Mouse (Mus musculus) adrenal gland, postnatal 10 days (tissue): ENCODE data around the gene Med25. TPM values are rescaled to one million over a fixed set of nuclear protein-coding genes. Genes with fewer than 3 reads are reported as not detected.

Experiments
- DNase-seq: peaks from one replicate; pipeline ENCODE4 v3.0.0; 2021; ENCODE audit warnings: mixed read lengths
- long read RNA-seq, 2 experiments: library from polyadenylated mRNA; stranded (forward); transcript quantifications; one replicate each; pipeline ENCODE4 v2.0.0; 2021
- total RNA-seq, 2 experiments: library from RNA; stranded (reverse); gene quantifications; 2 replicates each; pipeline ENCODE4 v1.2.3; 2021

The Med25 gene
- total RNA-seq: 10 to 100 TPM; 73.7 to 83.7 TPM
- long read RNA-seq, experiment 1, transcript Med25-201 (18 exons, 2,619 nt): major isoform, 32 of 113 reads
- long read RNA-seq, experiment 1, partial matches to known transcripts: 47 of 113 reads
- long read RNA-seq, experiment 1, other reads (novel, unspliced or antisense): 31 of 113 reads
- long read RNA-seq, experiment 2, transcript Med25-210 (18 exons, 3,693 nt): minor isoform, 5 of 107 reads
- long read RNA-seq, experiment 2, transcript Med25-201 (18 exons, 2,619 nt): major isoform, 52 of 107 reads
- long read RNA-seq, experiment 2, partial matches to known transcripts: 12 of 107 reads
- long read RNA-seq, experiment 2, other reads (novel, unspliced or antisense): 38 of 107 reads

- peak; percentile 90 for DNase-seq
Measured at GRCm38 (mm10) chr7:44892276-44892921, at the start of gene Med25. Gene Med25 (minus strand): TSS chr7:44892712.

GRCm38 (mm10) chr7:44938680-44939079 is 46.2 kb upstream of the Med25 start:
- DNase-seq: no peak

- peak; percentile 99 for DNase-seq
Measured at GRCm38 (mm10) chr7:44929204-44930151, 37.0 kb upstream of the Med25 start, which contains the start of gene Ap2a1. Gene Ap2a1 (minus strand): TSS chr7:44929496.

DNA sequence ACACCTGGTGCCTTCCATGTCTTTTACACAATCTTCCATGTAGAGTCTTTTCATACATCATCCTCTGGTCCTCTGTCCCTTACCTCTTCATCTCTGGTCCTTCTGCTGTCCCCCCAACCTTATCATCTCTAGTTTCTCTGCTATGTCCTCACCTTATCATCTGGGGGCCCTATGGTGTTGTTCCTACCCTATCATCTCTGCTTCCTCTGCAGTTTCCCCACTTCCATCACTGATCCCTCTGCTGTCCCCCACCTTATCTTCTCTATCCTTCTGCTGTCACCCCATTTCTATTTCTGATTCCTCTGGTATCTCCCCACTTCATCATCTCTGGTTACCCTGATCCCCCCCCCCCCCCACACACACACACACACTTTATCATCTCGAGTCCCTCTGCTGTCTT is 36.1 kb upstream of the Med25 start:
- no peak for DNase-seq

GRCm38 (mm10) chr7:44925468-44925867 is 33.0 kb upstream of the Med25 start:
- no peak for DNase-seq

- DNase-seq: no peak
Measured at GRCm38 (mm10) chr7:44922530-44922929, 30.0 kb upstream of the Med25 start.

DNA sequence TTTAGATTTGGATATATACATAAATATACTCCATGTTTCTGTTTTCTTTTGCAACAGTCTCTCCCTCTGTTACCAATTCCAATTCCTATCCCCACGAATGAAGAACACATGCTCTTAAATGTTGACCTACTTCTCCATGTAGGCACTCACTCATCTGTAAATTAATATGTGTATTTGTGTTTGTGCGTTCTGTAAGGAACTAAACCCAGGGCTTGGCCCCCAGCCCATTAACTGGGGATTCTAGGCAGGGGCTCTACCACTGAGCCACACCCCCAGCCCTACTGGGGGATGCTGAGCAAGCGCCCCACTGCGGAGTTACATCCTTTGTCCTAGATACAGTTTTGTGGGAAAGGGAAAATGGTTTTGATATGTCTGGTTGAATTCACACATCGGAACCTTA is 26.6 kb upstream of the Med25 start:
- DNase-seq: no peak

DNA sequence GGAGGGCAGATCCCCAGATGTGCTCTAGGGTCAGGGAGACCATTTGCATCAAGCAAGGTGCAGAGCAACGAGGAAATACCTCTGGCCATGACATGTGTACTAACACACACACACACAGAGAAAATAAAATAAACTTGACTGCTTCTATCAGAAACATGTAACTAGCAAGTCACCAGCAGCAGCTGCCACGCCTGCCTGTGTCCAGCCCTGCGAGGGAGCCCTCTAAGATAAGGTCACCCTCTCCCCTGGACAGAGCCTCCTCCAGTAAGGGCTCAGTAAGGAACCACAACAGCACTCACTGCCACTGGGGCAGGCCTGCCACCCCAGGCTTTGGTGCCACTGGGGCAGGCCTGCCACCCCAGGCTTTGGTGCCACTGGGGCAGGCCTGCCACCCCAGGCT is 25.7 kb upstream of the Med25 start:
- no peak for DNase-seq

DNA sequence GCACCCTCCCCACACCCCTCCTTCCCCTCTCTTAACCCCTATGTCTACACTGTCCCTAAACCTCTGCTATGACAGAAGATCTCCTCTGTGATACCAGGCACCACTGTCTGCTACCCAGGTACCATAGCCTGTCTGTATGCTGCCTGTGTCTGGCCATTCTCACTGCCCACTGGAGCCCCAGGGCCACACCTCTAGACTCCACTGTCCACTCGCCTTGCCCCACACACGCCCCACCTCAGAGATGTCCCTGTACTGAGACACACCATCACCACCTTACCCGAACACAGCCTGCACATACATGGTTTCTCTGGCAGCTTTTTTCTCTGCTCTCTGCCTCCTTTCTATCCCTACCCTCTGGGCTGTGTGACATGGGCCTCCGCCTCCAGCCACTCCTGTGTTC is 24.4 kb upstream of the Med25 start:
- DNase-seq: no peak

DNA sequence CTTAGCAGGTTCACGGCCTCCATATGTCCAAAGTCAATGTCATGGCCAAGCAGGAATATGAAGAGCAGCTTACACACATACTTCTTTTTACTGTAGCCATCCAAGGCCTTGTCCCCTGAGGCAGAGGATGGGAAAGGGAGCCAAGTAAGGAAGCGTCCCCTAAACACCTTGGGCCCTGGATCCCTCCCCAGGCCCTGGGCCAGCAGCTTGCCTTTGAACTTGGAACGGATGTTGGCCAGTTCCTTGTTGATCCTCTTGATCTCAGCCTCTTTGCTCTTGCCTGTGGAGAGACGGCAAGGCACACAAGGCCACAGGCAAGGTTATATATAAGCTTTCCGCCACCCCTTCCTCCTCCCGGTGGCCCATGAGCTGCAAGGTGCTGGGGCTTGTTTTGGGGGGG is 23.7 kb upstream of the Med25 start:
- peak; percentile 55 for DNase-seq

GRCm38 (mm10) chr7:44915314-44915713 is 22.8 kb upstream of the Med25 start:
- DNase-seq: no peak

GRCm38 (mm10) chr7:44914396-44914795 is 21.9 kb upstream of the Med25 start:
- no peak for DNase-seq

DNA sequence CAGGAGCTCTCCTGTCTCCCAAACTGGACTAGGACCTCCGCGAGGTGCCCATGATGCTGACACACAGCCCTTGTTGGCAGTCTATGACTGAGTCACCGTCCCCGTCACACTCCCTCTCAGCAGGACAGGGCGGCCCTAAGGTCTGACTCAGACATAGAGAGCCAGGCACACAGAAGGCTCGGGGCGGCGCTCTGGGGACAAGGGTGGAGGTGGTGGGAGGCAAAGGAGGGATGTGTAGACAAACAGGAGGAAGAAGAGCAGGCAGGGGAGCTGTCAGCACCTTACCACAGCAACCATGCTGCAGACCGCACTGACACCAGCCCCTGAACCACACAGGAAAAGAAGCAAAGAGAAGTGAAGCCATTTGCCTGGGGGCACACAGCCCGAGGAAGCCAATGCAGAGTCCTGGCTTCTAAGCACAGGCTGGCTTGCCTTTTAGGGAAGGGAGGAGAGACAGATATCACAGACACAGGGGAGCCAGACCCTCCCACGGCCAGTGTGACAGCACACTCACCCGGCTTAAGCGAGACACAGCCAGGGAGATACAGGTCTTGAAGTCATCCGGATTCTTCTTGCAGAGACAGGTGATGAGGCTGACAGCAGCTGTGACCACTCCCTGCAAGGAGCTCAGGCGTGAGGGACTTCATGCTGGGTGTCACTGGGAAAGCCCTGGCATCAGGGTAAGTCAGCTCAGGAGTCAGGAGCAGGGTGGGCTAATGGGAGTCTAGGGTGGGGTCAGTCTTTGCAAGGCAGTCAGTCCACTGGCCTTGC is 16.4 kb upstream of the Med25 start:
- peak; percentile 77 for DNase-seq

DNA sequence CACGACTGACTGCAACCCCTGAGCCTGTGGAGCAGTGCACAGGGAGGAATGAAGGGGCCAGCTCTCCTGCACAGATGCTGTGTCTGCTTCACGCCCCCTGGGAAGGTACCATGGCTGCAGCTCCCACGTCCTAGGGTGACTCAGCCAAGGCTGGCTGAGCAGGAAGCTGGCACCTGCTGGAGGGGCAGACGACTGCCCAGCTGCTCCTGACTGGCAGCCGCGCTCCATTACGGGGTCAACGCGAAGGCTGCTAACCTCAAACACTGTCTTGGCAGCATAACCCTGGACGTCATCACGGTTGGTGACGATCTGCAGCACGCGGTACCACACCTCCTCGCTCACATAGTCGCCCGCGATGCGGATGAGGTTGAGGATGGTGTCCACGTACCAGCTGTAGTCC is 12.9 kb upstream of the Med25 start:
- no peak for DNase-seq

DNA sequence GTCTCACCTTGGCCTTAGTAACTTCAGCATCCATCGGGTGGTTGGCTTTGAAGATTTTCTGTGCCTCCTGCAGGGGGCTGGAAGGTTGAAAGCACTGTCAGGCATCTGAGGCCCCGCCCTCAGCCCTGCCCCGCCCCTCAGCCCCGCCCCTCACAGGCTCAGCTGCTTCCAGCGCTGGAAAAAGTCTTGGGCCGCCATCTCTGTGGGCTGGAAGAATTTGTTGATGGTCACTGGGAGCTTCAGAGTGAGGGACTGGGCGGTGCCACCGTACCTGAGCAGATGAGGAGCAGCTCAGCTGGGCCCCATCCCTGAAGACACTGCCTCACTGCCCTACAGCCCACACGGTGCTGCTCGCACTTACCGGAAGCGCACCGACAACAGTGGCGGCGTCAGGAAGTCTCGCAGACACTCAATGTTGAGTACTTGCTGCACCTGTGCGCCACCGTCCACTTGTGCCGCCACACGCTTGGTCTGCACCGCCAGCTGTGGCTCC is 8.8 kb upstream of the Med25 start:
- peak; percentile 65 for DNase-seq

- no peak for DNase-seq
Measured at GRCm38 (mm10) chr7:44900632-44901031, 8.1 kb upstream of the Med25 start.

GRCm38 (mm10) chr7:44898607-44899006 is 6.1 kb upstream of the Med25 start:
- peak; percentile 69 for DNase-seq

DNA sequence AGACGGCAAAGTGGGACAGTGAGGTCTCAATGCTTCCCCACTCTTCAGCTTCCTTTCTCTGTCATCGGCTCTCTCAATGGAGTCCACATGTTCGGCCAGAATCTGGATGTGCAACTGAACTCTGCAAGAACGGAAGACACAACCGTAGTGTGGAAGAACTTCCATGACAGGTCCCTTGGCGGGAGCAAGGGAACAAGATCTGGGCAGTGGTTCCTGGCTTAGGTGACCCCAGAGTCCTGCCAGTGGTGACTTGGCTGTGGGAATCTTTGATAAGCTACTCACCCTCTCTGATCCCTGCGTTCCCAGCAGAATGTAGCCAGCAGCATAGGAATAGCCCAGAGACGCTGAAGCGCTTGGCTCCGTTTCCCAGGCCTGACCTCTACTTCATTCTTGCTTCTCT is 4.0 kb upstream of the Med25 start:
- no peak for DNase-seq

GRCm38 (mm10) chr7:44895593-44896434 is 3.3 kb upstream of the Med25 start, which contains the start of gene Fuz:
Gene Fuz (plus strand): TSS chr7:44896079.
- peak; percentile 91 for DNase-seq

DNA sequence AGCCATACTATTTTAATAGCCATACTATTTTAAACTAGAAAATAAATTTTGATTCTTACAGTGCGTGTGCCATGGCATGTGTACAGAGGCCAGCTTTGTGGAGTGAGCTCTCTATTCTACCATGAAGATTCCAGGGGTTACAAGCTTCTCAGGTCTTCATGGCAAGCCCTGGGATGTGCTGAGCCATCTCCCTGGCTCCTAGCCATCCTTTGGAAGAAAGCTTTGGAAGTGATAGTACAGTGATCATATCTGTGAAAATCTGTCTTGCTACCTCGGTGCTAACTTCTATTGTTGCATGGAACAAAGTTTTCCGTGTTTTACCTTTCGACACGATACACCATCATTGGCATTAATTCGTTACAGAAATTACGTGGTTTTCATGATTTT is 2.7 kb upstream of the Med25 start:
- no peak for DNase-seq

- DNase-seq: no peak
Measured at GRCm38 (mm10) chr7:44894175-44894574, 1.7 kb upstream of the Med25 start.
